Mouse (Mus musculus) ES-Bruce4 (cell line): ENCODE measurements at regions not wholly inside any gene's neighbourhood (a gene's known extent, or its start where the extent isn't known, plus 50 kb on each side); places are given as distances from the start of the nearest gene placed in this dataset.

ENCODE experiments used
- CTCF ChIP-seq: IDR thresholded peaks from one replicate; pipeline ENCODE4 v1.8.1; 2011; ENCODE audit warnings: low read depth, low read length
- POLR2A ChIP-seq: IDR thresholded peaks from one replicate; pipeline ENCODE4 v1.8.1; 2011; ENCODE audit warnings: low read length; ENCODE audit not compliant: insufficient read depth

DNA sequence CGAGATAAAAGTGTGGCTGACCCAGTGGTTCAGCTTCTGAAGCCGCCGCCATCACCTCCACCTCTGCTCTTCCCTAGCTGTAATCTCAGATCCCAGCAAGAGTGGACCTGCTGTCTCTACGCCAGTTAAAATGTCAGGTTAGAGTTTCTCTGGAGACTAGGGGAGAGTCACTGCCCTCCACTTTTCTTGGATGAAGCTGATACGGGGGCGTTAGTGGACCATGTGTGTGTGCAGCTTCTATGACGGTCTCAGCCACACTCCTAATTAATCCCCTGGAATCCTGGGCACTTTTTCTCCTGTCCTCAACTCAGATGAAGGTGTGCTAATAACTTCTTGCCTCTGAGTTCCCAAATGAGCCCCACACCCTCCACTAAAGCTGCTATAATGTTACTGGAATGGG is 106.0 kb downstream of the E030025P04Rik start:
- TF ChIP-seq CTCF (no peak), POLR2A (no peak)
